Mouse (Mus musculus) embryonic facial prominence, embryonic 14.5 days (tissue): ENCODE measurements around the gene Mfsd6. TPM values are rescaled to one million over a fixed set of nuclear protein-coding genes. Genes with fewer than 3 reads are reported as not detected.

Experiments
- ATAC-seq: fragments of 200-750 bp; cut with Nextera tagmentation; 2 replicates; pipeline ENCODE4 v1.8.0; 2017; ENCODE audit warnings: low read depth, moderate number of reproducible peaks, moderate TSS enrichment
- DNase-seq: peaks from one replicate; pipeline ENCODE4 v3.0.0-alpha.2; 2015; ENCODE audit warnings: low spot score
- H3K27ac ChIP-seq: fragments of 300-500 bp; sonication (generic); replicated peaks from 2 replicates; pipeline ENCODE4 v1.5.1; 2014; ENCODE audit warnings: low read depth, mild to moderate bottlenecking, low read length, moderate library complexity
- H3K27me3 ChIP-seq: fragments of 300-500 bp; sonication (generic); replicated peaks from 2 replicates; pipeline ENCODE4 v1.6.1; 2014; ENCODE audit warnings: low read length; ENCODE audit not compliant: control insufficient read depth, insufficient read depth
- H3K36me3 ChIP-seq: fragments of 300-500 bp; sonication (generic); 2 replicates; pipeline ENCODE4 v1.6.1; 2014; ENCODE audit warnings: low read length, mixed read lengths; ENCODE audit not compliant: control insufficient read depth, insufficient read depth
- H3K4me1 ChIP-seq: fragments of 300-500 bp; sonication (generic); 2 replicates; pipeline ENCODE4 v1.6.1; 2014; ENCODE audit warnings: antibody characterized with exemption, low read length; ENCODE audit not compliant: control insufficient read depth, insufficient read depth
- H3K4me2 ChIP-seq: fragments of 300-500 bp; sonication (generic); 2 replicates; pipeline ENCODE4 v1.6.1; 2014; ENCODE audit warnings: low read depth, mild to moderate bottlenecking, low read length, moderate library complexity, mixed read lengths
- H3K4me3 ChIP-seq: fragments of 300-500 bp; sonication (generic); 2 replicates; pipeline ENCODE4 v1.5.1; 2014; ENCODE audit warnings: low read depth, mild to moderate bottlenecking, low read length
- H3K9ac ChIP-seq: fragments of 300-500 bp; sonication (generic); 2 replicates; pipeline ENCODE4 v1.6.1; 2014; ENCODE audit warnings: low read depth, mild to moderate bottlenecking, low read length, moderate library complexity, mixed read lengths
- H3K9me3 ChIP-seq: fragments of 300-500 bp; sonication (generic); 2 replicates; pipeline ENCODE4 v1.6.1; 2016; ENCODE audit warnings: low read length; ENCODE audit not compliant: control insufficient read depth
- WGBS: fragments of 180-500 bp; shearing (Covaris S2); extraction: QIAGEN DNeasy Blood & Tissue Kit; methylation state at CpG from one replicate; pipeline ENCODE4 v1.1.7; 2014; 5-methylcytosine and 5-hydroxymethylcytosine counted together
- polyA plus RNA-seq: library from polyadenylated mRNA; unstranded; fragments of >200 nt; fragmentation: Nextera tagmentation; extraction: Ambion mirVana; gene quantifications from 2 replicates; pipeline ENCODE4 v1.2.1, GENCODE M21; 2014

Mfsd6 gene
- polyA plus RNA-seq, 1 experiment from 2014 or later, result 3.5 TPM

- Histone ChIP-seq H3K4me1 (no peaks in the 10 kb centered on the region), H3K27me3 (no peaks in the 10 kb centered on the region), H3K27ac (no peak overlapping the region), H3K9ac (no peak overlapping the region), H3K4me2 (no peak overlapping the region), H3K9me3 (peaks cover 7% of the 10 kb centered on the region; the same call in 1 of the 2 replicates), H3K36me3 (no peaks in the 10 kb centered on the region), H3K4me3 (no peak overlapping the region)
- WGBS, result 85% methylated on average over 4 of the region's 4 CpGs
- DNase-seq (no peak), ATAC-seq (no peak)
Observed at GRCm38 (mm10) chr1:52608486-52608885, 118.8 kb downstream of the Mfsd6 start.

GRCm38 (mm10) chr1:52607700-52608099 is 119.6 kb downstream of the Mfsd6 start:
- Histone ChIP-seq H3K27ac (no peak overlapping the region), H3K27me3 (no peaks in the 10 kb centered on the region), H3K9ac (no peak overlapping the region), H3K4me1 (no peaks in the 10 kb centered on the region), H3K4me2 (no peak overlapping the region), H3K36me3 (no peaks in the 10 kb centered on the region), H3K4me3 (no peak overlapping the region), H3K9me3 (peaks cover 7% of the 10 kb centered on the region; the same call in 1 of the 2 replicates)
- ATAC-seq, result no peak
- 88% methylated on average over 1 of the region's 1 CpGs for WGBS
- no peak for DNase-seq

Other genes starting within 250 kb of the Mfsd6 start
- gene Nab1, start 226.8 kb downstream of the Mfsd6 start, polyA plus RNA-seq, result 19.6 and 21.1 TPM in 2 replicates
- gene Nemp2, start 96.8 kb downstream of the Mfsd6 start, polyA plus RNA-seq, result 8.4 and 11.6 TPM in 2 replicates
- gene Inpp1, start 90.2 kb upstream of the Mfsd6 start, polyA plus RNA-seq, result 15.3 and 16.3 TPM in 2 replicates
- 25.0 and 25.9 TPM in 2 replicates for gene Hibch, start 117.5 kb upstream of the Mfsd6 start, polyA plus RNA-seq